Mouse (Mus musculus) left cerebral cortex, adult 8-10 months (tissue): ENCODE results near the gene St7l. TPM values are rescaled to one million over a fixed set of nuclear protein-coding genes. Genes with fewer than 3 reads are reported as not detected.

ENCODE experiments used
- DNase-seq, 2 experiments: peaks; one replicate each; pipeline ENCODE4 v3.0.0; 2022; ENCODE audit warnings: low spot score in 2 of 2
- total RNA-seq, 4 experiments: library from RNA; stranded (reverse); gene quantifications; 2 replicates each; pipeline ENCODE4 v1.2.4; 2022

St7l gene
- total RNA-seq, 4 experiments from 2014 or later: 32.3 to 49.5 (median 38.6) TPM

DNA sequence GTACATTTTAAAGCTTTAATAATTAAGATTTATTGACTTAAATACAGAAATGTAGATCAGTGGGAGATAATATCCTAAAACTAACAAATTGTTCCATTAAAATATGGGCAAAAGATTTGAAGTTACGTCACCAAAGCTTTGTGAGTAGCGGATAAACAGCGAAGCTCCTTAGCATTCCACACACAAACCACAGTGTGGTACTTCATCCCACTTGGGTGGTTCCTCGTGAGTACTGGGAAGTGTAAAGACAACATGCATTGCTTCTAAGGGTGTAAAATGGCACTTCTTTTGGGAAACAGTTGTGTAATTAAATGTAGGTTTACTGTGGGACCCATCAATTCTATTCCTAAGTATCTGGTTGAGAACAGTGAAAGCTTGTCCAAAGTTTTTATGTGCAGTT is 37.3 kb downstream of the St7l start:
- no peak for DNase-seq

DNA sequence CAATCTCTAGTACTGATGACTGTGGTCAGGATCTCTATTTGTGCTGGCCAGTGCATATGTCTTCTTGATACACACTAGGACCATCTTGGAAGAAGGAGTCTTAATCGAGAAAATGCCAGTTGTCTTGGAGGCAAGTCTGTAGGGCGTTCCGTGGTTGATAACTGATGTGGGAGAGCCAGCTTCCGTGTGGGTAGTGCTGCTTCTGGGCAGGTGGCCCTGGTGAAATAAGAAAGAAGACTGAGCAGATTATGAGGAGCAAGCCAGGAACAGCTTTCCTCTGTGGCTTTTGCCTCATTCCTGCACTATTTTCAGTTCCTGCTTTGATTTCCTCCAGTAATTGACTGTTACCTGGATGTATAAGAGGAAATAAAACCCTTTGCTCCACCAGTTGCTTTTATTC is 41.6 kb downstream of the St7l start:
- DNase-seq: peak in 1 of 2 experiments; percentile 21

DNA sequence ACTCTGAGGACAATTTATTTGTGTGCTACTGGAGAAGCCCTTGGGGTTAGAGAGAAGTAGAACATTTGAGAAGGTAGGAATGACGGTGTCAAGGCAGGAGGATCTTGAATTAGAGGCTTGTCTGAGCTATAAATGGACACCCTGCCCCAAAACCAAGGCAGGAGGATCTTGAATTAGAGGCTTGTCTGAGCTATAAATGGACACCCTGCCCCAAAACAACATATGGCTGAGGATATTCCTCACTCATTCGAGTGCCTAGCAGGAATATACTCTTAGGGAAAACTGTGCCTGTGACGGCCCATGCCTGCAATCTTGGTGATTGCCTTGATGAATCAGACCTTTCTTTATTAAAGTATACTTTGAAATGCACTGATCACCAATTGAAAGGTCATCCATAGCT is 42.2 kb downstream of the St7l start:
- peak in 1 of 2 experiments; percentile 44 for DNase-seq

DNA sequence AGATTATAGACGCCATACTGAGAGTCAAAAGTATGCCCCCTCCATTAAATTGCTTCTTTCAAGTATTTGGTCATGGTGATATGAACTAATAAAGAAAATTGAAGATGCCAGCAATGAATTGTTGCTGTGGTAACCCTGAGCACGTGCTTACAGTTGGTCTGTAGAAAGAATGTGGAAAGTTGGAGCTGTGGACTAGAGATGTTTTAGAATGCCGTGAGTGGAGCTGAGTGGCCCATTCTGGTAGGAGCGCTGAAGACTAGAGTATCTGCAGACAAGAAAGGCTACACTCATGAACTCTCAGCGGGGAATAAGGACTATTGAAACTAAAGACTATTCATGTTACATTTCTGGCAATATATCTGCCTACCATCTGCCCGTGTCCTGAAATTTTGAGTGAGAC is 45.4 kb downstream of the St7l start:
- no peak for DNase-seq

DNA sequence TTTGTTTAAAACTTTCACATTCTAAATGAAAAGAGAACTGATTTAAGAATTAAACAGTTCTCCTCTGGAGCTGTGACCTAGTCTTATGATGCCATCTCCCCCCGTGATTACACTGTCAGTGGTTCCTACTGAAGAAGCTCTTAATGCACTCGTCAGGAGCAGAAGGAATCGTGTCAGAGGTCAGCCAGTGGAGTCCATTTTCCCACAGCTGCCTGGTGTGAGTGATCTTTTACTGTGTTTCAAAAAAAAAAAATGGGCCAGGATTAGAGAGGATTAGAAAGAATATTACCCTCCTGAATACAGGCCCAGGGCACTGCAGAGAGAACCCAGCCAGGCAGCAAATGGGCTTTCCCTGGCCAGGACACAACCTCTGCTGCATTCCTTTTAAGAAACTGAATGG is 51.2 kb downstream of the St7l start:
- DNase-seq: no peak

DNA sequence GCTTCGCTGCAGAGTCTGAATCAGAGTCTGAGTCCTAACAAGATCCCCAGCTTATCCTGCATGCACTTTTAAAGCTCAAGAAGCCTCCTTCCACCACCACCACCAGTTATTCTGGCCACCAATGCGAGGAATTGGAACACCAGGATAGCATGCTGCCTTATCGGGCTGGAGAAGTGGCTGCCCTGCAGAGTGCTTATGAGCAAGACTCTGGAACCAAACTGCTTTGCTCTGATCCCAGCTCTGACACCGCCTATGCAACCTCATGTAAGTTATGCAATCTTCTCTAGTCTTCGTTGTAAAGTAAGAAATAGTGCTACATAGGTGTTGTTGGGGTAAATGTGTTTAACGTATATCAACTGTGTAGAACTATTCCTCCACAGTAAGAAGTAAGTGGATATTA is 65.6 kb downstream of the St7l start:
- DNase-seq: no peak

DNA sequence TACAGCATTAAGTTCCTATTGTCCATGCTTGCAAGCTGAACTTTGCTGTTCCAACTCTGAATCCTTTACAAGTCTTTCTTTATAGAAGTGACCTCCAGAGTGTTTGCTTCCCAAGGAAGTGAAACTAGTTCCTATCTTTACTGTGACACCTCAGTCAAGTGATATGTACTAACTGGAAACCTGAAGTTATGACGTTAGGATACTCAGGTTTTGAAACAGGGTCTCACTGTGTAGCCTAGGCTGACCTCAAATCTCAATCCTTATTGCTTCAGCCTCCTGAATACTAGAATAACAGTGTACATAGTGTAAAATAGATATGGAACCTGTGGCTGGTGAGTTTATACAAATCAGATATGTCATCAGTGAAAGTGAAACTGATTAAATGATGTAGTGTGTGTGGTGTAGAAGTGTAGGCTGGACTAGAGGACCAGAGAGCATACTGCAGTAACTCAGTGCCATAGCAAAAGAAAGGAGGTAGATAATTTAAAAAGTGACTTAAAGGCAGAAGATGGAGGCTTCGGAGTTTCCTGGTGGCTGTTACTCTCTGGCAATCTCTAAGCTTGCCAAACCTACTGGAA is 74.0 kb downstream of the St7l start:
- no peak for DNase-seq

DNA sequence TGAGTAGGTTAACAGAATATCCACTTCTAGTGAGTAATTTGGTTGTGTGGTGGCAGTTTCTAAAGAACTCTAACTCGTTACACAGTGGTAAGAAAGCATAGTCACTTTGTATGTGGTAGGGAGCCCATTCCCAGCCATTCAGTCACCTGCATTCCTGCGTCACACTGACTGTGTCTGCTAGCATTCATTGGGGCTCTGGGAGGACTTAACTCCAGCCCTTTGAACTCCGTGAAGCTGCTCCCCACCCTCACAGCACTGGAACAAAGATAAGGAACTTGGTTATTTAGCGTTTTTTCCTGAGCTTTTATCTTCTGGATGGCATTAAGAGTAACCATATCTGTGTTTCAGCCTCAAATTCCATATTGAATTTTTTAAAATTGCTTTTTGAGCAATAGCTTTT is 74.5 kb downstream of the St7l start:
- no peak for DNase-seq

DNA sequence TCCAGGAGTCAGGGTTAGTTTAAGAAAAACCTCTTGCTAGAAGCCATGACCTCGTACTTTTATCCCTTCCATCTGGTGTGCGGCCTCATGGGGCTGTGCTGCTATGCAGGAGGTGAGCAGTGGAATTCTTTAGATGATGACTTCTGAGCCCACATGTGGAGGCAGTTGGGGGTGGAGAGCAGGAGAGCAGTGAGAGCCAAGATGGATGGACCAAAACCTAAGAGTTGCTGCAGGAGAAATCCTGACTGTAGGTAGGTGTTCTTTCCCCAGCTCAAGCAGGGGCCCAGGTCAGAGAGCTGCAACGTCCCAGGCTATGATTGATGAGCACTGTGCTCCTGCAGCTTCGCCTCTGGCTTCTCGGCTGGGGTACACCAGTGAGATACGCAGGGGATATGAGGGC is 76.9 kb downstream of the St7l start:
- DNase-seq: no peak

DNA sequence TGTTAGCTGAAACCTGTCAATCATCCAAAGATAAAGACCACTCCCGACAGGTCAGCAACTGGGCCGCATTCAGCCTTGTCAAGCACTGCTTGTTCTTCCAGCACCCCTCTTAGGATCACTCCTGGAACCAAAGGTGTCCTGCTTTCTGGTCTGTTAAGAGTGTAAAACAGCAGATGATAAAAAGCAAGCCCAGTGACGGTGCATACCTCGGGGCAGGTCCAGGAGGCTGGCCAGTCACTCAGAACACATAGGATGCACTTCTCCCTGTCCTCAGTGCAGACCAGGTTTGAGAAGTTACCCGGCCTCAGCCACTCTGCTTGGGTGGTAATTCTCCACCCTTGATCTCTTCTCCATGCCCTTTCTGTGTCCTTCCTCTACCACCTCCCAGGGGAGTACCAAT is 78.9 kb downstream of the St7l start:
- no peak for DNase-seq

DNA sequence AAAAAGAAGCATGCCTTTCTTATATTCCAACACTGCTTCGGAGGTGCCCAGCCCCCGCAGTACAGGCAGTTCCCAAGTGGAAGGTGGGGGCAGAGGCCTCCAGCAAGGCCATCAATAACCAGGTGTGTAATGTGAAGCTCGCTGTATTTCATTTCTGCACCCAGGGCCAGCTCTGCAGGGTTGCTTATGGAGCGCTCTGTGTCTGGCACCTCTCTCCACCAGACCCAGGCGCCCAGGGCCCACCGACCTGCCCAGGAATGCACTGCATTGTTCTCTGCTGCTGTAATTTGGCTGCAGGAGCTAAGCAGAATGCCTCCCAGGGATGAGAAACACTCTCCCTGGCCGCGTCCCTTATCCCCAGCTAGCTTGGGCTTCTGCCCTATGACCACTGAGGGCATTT is 79.5 kb downstream of the St7l start:
- no peak for DNase-seq

DNA sequence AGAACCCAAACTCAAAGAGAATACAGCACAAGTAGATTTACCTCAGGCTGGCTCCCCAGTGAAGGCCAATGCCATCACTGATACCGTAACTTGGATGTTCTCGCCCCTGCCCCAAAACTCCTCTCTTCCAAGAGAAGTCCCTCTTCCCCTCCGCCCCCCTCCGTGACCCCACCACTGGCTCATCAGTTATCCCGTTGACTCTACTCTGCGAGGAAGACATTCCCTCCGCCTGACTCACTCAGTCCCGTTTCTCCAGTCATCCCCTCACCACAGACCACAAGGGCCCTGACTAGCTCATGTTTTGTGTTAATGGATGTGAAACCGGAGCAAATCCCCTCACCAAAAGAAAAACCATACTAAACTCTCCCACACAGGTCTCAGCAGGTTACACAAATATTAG is 81.1 kb downstream of the St7l start:
- no peak for DNase-seq

DNA sequence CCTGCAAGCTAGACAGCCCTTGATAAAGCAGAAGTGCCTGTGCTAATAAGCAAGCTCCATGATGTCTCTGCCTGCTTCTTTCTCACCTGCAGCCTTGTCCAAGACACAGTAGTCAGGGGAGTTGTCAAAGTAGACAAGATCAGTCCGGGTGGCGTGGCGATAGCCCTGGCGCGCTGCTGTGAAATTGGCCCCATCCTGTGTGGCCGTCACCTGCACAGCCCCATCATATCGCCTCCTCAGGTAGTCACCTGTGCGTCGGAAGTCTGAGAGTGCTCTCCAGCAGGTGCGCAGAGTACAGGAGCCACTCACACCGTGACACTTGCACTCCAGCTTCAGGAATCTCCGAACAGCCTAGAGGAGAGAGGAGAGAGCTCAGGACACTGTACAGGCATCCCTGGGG is 87.1 kb downstream of the St7l start:
- no peak for DNase-seq

DNA sequence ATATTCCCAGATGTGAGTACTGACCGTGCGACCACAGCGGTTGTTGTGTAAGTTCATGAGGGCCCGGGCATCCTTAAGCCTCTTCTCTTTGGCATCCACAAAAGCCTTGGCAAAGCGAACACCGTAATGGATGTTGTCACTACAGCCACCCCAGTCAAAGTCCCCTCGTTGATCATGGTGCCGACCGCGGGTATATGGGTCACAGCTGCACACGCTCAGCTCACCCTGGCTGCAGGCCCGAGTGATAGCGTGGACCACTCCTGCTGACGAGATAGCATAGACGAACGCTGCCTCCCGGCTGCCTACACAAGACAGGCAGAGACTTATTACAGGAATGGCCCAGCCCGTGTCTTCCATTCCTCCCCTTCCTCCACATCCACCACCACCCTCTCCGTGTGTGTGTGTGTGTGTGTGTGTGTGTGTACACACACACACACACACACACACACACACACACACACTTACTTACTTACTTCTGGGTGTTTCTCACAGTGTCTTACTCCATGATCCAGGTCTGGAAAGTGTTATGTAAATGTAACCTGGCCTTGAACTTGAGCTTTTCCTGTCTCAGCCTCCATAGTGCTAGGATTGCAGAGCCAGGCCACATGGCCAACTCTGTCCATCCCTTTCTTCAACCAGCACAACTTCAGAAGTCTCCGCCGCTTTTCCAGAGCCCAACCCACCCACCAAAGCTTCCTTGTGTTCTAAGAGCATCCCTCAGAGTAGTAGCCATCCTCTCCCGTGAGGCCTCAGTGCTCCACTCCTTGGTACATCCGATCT is 89.3 kb downstream of the St7l start:
- no peak for DNase-seq

DNA sequence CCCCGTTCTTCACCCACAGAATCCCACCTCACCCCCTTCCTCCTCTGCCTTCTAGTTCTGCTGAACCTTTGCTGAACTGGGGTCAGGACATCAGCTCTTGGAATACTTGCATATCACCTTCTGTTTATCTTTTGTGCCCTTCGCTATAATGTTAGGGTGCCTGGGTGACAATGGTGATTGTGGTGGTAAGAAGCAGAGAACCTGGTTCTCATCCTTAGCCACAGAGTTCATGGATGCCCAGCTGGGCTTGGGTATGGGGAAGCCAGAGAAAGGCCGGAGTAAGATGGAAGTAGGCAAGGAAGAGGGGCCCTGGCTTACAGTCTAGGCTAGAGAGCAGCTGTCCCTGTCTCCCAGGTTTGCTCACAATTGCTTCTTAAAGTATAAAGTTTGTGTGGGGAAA is 90.3 kb downstream of the St7l start:
- no peak for DNase-seq

DNA sequence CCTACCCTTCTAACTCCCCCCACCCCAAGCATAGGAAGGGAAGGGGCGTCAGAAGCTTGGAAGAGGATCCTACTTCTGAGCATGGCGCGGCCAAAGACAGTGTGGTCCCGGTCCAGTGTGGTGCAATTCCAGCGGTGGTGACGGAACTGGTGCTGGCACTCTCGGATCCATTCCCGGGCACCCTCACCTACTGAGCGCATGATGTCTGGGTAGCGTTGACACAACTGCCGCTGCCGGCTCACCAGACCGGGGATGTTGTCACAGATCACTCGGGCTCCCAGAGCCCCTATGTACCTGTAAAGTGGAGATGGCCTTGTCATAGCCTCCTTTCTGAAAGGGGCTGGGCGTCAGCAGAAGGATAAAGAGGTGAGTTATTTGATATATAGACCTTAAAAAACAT is 90.7 kb downstream of the St7l start:
- DNase-seq: no peak

DNA sequence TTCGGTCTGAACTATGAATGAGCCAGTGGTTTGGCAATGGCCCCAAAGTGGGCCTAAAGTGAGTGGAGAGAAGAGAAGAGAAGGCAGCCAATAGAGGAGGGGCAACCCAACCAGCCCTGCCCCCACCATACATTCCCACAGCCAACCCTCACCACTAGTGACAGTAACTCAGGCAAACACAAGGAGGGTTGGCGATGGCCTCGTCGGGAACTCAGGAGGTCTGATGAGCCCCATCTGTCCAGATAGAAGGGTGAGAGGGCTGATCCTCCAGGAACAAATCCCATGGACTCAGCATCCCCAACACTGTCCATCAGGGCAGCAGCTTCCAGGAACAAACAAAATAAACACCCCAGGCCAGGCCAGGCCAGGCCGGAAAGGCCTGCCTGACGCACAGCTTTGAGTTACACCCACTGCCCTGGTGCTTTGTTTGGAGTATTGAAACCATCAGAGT is 92.4 kb downstream of the St7l start:
- no peak for DNase-seq

DNA sequence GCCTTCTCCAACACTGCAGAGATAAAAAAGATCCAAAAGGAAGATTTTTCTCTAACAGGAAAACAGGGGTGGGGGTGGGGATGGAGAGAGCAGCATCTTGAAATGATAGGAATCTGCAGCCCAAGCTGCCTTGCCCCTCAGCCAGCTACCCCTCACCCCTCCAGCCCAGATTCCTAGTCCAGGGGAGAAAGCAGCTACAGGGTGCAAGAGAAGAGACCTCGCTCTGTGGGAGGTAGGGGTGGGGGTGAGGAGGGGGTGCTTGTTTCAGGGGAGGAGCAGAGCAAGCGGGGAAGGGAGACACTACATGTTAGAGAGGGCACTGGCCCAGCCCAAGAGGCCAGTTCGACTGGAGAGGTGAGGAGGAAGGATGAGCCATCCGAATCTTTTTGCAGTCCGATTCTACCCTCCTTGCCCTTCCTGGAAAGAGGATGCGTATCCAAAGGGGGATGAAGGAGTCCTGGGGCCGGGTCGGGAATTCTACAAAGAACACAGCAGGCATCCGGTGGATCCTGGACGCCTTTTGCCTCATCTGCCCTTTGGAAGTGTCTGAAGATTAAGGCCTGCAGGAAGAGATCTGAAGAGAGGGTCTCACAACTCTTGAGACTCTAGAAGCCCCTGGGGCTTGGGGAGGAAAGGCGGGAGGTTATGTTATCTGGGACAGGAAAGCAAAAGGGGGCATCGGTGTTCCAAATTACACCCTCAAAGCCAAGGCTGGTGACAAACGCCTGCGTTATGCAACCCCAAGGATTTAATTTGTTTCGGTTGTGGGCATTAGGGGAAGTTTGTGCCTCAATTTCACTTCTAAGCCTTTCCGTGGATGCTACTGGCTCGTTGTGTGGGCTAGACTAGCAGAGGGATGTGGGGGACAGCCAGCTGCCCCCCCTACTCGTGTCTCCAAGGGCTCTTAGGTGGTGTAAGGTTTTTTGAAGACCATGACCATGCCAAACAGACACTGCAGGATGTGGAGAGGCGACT is 96.5 kb downstream of the St7l start:
- no peak for DNase-seq

DNA sequence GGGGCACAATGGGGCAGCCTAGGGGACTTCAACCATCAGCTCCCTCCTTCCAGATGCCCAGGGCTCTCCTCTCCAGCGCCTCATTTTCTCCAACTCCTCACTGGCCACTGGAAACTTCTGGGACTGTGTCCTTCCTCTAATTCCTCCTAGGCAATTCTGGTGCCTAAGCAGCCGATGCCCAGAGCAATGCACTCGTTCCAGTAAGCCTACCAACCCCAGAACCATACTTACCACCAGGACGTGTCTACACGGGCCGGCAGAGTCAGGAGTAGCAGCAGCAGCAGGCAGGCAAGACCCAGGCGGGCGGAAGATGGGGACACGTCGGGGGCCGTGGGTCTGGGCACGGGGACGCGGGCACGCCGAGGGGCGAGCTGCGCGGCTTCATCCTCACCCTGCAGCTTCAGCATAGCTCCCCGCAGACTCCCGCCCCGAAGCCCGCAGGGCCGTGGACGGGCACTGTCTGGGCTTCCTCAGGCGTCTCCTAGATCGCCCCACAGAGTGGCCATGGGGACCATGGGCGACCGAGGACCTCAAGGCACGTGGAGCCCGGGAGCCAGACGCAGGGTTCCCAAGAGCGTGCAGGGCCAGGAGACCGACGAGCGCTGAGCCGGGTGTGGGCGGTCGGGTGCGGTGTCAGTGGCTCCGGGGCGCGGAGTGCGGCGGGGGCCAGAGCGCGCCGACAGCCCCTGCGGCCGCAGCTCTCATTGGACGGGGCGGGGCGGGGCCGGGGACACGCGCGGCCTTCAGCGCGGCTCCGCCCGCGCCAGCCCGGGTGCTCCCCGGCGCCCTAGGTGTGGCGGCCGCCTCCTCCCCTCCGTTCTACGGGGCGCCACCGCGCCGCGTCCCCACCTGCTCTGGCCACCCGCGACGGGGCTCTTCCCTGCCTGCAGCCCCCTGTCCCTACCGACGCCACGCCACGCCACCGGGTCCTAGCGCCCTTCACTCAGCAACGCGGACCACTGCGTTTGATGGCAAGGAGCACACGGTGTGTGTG is 97.6 kb downstream of the St7l start, which contains the start of gene Wnt2b:
Gene Wnt2b (minus strand): TSS at position 856 of the 994 bp plus-strand sequence.
- no peak for DNase-seq

DNA sequence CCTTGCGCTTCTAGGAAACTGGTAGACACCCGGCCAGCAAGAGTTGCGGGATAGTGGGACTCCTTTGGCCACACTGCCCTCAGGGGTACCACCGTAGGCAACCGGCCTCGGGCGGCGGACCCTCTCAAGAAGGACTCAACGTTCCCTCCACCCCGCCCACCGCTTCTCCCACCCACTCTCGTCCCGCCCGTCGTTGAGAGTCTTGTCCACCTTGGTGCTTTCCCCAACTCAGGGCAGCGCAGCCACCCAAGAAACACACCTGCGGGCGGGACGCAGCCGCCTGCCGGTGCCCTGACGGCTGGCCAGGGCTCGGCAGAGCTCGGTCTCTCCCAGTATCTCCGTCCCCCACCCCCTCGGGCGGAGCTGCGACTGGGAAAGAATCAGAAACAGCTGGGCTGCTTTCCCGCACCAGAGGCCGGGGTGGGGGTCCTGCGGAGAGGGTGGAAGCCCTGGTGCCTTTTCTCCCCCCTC is 98.4 kb downstream of the St7l start:
- DNase-seq: no peak

DNA sequence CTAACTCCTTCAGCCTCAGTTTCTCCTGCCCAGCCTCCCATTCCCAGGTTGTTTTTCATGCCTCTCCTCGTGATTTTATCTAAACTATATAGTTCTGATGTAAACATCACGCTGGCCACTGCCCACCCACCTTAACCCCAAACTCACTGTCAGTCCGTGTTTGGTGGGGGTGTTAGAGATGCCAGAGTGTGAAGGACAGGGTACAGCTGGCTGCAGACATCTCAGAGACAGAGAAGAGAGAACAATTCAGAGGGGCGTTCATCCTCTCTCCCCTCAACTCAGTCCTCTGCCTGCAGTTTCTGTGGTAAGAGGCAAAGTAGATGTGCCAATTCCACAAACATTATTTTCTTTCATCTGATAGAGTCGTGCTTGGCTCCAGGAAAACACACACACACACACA is 99.1 kb downstream of the St7l start:
- DNase-seq: no peak
